Mouse (Mus musculus) spleen, postnatal 36 days (tissue): ENCODE measurements at regions not wholly inside any gene's neighbourhood (a gene's known extent, or its start where the extent isn't known, plus 50 kb on each side); places are given as distances from the start of the nearest gene placed in this dataset.

Experiments
- DNase-seq, 2 experiments: peaks; one replicate each; pipeline ENCODE4 v3.0.0; 2022; ENCODE audit warnings: low spot score in 2 of 2, mixed read lengths in 1 of 2

GRCm38 (mm10) chr6:61125431-61125830 lies 54.7 kb upstream of the Ccser1 start:
- DNase-seq = no peak

GRCm38 (mm10) chr6:61127238-61127637 lies 52.9 kb upstream of the Ccser1 start:
- no peak for DNase-seq

- no peak for DNase-seq
Measured at GRCm38 (mm10) chr6:61128211-61128610, 51.9 kb upstream of the Ccser1 start.
